Mouse (Mus musculus) granulocyte monocyte progenitor cell, adult 5-6 weeks (primary cell): ENCODE measurements around the gene Tef. TPM values are rescaled to one million over a fixed set of nuclear protein-coding genes. Genes with fewer than 3 reads are reported as not detected.

ENCODE experiments used
- ATAC-seq: replicated peaks from 2 replicates; pipeline ENCODE4 v1.8.0; 2016; ENCODE audit warnings: mild to moderate bottlenecking, moderate TSS enrichment, inconsistent platforms; ENCODE audit not compliant: poor library complexity, severe bottlenecking
- total RNA-seq, 2 experiments: library from RNA; stranded (forward) in 1 of 2; stranded (reverse) in 1 of 2; fragments of 200-712, 200-1000 nt in 1 of 2; fragments of >200 nt in 1 of 2; fragmentation: Nextera tagmentation in 1 of 2; gene quantifications; 2 replicates each; pipeline ENCODE4 v1.2.3; 2014 to 2017

Gene Tef
- total RNA-seq, 2 experiments from 2014 or later: 6.6 to 6.9 TPM

DNA sequence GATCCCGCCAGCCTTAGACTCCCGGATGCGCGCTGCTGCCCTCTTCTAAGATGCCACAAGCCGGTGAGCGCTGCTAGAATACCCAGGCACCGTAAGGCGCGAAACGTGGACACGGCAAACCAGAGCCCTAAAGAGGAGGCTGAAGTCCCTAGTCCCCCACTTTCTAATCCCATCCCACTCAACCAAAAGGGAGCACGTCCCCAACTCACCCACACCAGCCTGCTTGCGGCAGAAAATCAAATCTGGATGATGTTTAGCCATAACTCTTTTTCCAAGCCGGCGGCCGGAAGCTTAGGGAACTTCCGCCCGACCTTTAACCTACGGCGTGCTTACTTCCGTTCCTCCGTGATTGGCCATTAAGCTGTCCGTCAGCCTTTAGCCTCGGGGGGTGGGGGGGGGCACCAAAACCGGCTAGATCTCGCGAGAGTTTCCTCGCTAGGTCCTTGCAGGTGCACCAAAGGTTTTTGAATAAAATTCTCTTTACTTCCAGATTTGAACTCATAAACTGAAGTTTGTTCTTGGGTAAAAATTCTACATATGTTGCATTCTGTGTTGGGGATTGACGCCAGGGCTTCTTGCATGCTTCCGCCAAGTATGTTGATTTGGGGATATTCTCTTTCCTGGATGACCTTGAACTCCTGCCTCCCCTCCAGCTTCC lies 69.5 kb downstream of the Tef start, which contains the start of gene Phf5a:
Gene Phf5a (minus strand): TSS at position 308 of the 658 bp plus-strand sequence.
- peak; percentile 81; the same call in 1 of the 2 replicates for ATAC-seq

DNA sequence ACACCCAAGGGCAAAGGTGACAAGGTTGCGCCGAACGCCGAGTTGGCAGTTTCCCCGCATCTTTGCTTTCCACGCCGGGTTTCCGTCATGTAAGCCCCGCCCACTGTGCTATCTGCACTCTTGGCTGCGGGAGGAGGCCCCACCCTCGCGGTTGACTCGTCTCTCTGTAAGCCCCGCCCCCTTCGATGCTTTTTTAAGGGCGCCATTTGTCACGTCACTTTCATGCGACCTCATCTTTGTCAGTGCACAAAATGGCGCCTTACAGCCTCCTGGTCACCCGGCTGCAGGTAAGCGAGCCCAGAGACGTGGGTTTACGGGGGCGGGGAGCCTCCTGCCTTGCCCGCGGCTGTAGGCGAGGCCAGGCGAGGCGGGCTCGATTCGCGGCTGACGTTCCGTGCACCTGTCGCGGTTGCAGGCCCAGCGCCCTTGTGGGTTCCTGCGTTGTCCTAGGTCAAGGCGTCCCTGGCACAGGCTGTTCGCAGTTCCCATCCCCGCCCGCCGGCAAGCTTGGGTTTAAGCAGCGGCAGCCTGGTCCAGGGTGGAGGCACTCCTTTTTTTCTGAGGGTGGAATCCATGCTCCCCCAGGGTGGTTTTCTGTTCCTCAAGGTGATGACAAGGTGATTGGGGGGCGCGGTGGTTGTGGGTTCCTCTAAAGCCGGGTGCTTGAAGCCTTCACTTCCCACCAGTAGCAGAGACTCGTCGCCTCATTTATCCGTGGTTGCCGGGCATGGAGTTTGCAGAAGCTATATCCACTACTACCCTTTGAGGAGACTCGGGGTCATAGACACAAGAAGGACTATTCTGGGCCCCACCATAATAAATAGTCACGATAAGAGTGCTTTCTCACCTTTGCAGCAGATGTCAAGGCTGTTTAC lies 70.3 kb downstream of the Tef start, which contains the start of gene Aco2:
Gene Aco2 (plus strand): TSS at position 48 of the 875 bp plus-strand sequence.
- ATAC-seq: peak; percentile 90

Other genes with a start within 250 kb of the Tef start
- 120 and 136 TPM in 2 replicates for gene Ep300, start 217.1 kb upstream of the Tef start, total RNA-seq (2014; fragmentation: Nextera tagmentation)
- gene Ep300, start 217.1 kb upstream of the Tef start, total RNA-seq (2017): 20.7 and 38.5 TPM in 2 replicates
- gene L3mbtl2, start 138.5 kb upstream of the Tef start, total RNA-seq (2014; fragmentation: Nextera tagmentation): 33.8 and 41.7 TPM in 2 replicates
- 30.5 TPM in 2 replicates for gene L3mbtl2, start 138.5 kb upstream of the Tef start, total RNA-seq (2017)
- not detected in 2 replicates for gene Chadl, start 105.1 kb upstream of the Tef start, total RNA-seq (2014; fragmentation: Nextera tagmentation)
- gene Chadl, start 105.1 kb upstream of the Tef start, total RNA-seq (2017): 0.43 TPM in 1 of 2 replicates, not detected in the other
- 20.7 and 31.9 TPM in 2 replicates for gene Zc3h7b, start 57.4 kb upstream of the Tef start, total RNA-seq (2014; fragmentation: Nextera tagmentation)
- gene Zc3h7b, start 57.4 kb upstream of the Tef start, total RNA-seq (2017): 15.0 and 19.2 TPM in 2 replicates
- gene Rangap1, start 56.9 kb upstream of the Tef start, total RNA-seq (2014; fragmentation: Nextera tagmentation): 58.9 and 63.9 TPM in 2 replicates
- gene Rangap1, start 56.9 kb upstream of the Tef start, total RNA-seq (2017): 114 TPM in 2 replicates
- gene Tob2, start 56.4 kb downstream of the Tef start, total RNA-seq (2014; fragmentation: Nextera tagmentation): 35.0 and 39.6 TPM in 2 replicates
- 14.7 and 19.3 TPM in 2 replicates for gene Tob2, start 56.4 kb downstream of the Tef start, total RNA-seq (2017)
- 101 and 107 TPM in 2 replicates for gene Phf5a, start 69.5 kb downstream of the Tef start, total RNA-seq (2014; fragmentation: Nextera tagmentation)
- gene Phf5a, start 69.5 kb downstream of the Tef start, total RNA-seq (2017): 79.2 and 148 TPM in 2 replicates
- 123 and 126 TPM in 2 replicates for gene Aco2, start 69.9 kb downstream of the Tef start, total RNA-seq (2014; fragmentation: Nextera tagmentation)
- 156 and 180 TPM in 2 replicates for gene Aco2, start 69.9 kb downstream of the Tef start, total RNA-seq (2017)
- 21.8 and 26.5 TPM in 2 replicates for gene Polr3h, start 123.8 kb downstream of the Tef start, total RNA-seq (2014; fragmentation: Nextera tagmentation)
- 46.6 and 51.2 TPM in 2 replicates for gene Polr3h, start 123.8 kb downstream of the Tef start, total RNA-seq (2017)
- gene Csdc2, start 134.3 kb downstream of the Tef start, total RNA-seq (2014; fragmentation: Nextera tagmentation): not detected in 2 replicates
- not detected in 2 replicates for gene Csdc2, start 134.3 kb downstream of the Tef start, total RNA-seq (2017)
- 32.6 and 32.7 TPM in 2 replicates for gene Pmm1, start 158.5 kb downstream of the Tef start, total RNA-seq (2014; fragmentation: Nextera tagmentation)
- gene Pmm1, start 158.5 kb downstream of the Tef start, total RNA-seq (2017): 19.5 and 21.2 TPM in 2 replicates
- not detected in 2 replicates for gene 1700029P11Rik, start 178.1 kb downstream of the Tef start, total RNA-seq (2014; fragmentation: Nextera tagmentation)
- gene 1700029P11Rik, start 178.1 kb downstream of the Tef start, total RNA-seq (2017): not detected in 2 replicates
- gene Xrcc6, start 185.4 kb downstream of the Tef start, total RNA-seq (2014; fragmentation: Nextera tagmentation): 104 and 120 TPM in 2 replicates
- 234 and 250 TPM in 2 replicates for gene Xrcc6, start 185.4 kb downstream of the Tef start, total RNA-seq (2017)
- gene Desi1, start 231.4 kb downstream of the Tef start, total RNA-seq (2014; fragmentation: Nextera tagmentation): 26.3 and 34.9 TPM in 2 replicates
- 6.0 and 8.3 TPM in 2 replicates for gene Desi1, start 231.4 kb downstream of the Tef start, total RNA-seq (2017)
- gene Snu13, start 245.2 kb downstream of the Tef start, total RNA-seq (2014; fragmentation: Nextera tagmentation): 254 and 268 TPM in 2 replicates
- gene Snu13, start 245.2 kb downstream of the Tef start, total RNA-seq (2017): 183 and 209 TPM in 2 replicates